Mouse (Mus musculus) midbrain, postnatal 0 days (tissue): ENCODE measurements at regions not wholly inside any gene's neighbourhood (a gene's known extent, or its start where the extent isn't known, plus 50 kb on each side); places are given as distances from the start of the nearest gene placed in this dataset.

Source experiments
- ATAC-seq: fragments of 200-750 bp; cut with Nextera tagmentation; 2 replicates; pipeline ENCODE4 v1.8.0; 2017; ENCODE audit warnings: moderate number of reproducible peaks, mild to moderate bottlenecking, moderate TSS enrichment, moderate library complexity; ENCODE audit not compliant: low FRiP score
- DNase-seq: peaks from one replicate; pipeline ENCODE4 v3.0.0-alpha.2; 2015; ENCODE audit warnings: low spot score
- H3K27ac ChIP-seq: fragments of 300-500 bp; sonication (generic); 2 replicates; pipeline ENCODE4 v1.5.1; 2014; ENCODE audit warnings: low read depth, mild to moderate bottlenecking, low read length, mixed read lengths
- H3K27me3 ChIP-seq: fragments of 300-500 bp; sonication (generic); 2 replicates; pipeline ENCODE4 v1.6.1; 2014; ENCODE audit warnings: low read length, control low read depth, mixed read lengths; ENCODE audit not compliant: insufficient read depth
- H3K36me3 ChIP-seq: fragments of 300-500 bp; sonication (generic); 2 replicates; pipeline ENCODE4 v1.6.1; 2014; ENCODE audit warnings: low read length, control low read depth, mixed read lengths; ENCODE audit not compliant: insufficient read depth
- H3K4me1 ChIP-seq: fragments of 300-500 bp; sonication (generic); 2 replicates; pipeline ENCODE4 v1.6.1; 2014; ENCODE audit warnings: mild to moderate bottlenecking, control low read depth, antibody characterized with exemption, low read length, mixed read lengths; ENCODE audit not compliant: insufficient read depth
- H3K4me2 ChIP-seq: fragments of 300-500 bp; sonication (generic); 2 replicates; pipeline ENCODE4 v1.6.1; 2014; ENCODE audit warnings: low read depth, mild to moderate bottlenecking, low read length, mixed read lengths; ENCODE audit not compliant: poor library complexity, severe bottlenecking
- H3K4me3 ChIP-seq: fragments of 300-500 bp; sonication (generic); 2 replicates; pipeline ENCODE4 v1.5.1; 2014; ENCODE audit warnings: low read depth, mild to moderate bottlenecking, low read length, moderate library complexity
- H3K9ac ChIP-seq: fragments of 300-500 bp; sonication (generic); replicated peaks from 2 replicates; pipeline ENCODE4 v1.6.1; 2014; ENCODE audit warnings: mild to moderate bottlenecking, low read length, moderate library complexity, mixed read lengths; ENCODE audit not compliant: poor library complexity, severe bottlenecking
- H3K9me3 ChIP-seq: fragments of 300-500 bp; sonication (generic); 2 replicates; pipeline ENCODE4 v1.6.1; 2016; ENCODE audit warnings: low read length, control low read depth
- CTCF ChIP-seq: IDR thresholded peaks from 2 replicates; pipeline ENCODE4 v1.5.1; 2016; ENCODE audit warnings: antibody characterized with exemption, mild to moderate bottlenecking
- WGBS: fragments of 180-500 bp; shearing (Covaris S2); extraction: QIAGEN DNeasy Blood & Tissue Kit; methylation state at CpG from one replicate; pipeline ENCODE4 v1.1.7; 2014; 5-methylcytosine and 5-hydroxymethylcytosine counted together

DNA sequence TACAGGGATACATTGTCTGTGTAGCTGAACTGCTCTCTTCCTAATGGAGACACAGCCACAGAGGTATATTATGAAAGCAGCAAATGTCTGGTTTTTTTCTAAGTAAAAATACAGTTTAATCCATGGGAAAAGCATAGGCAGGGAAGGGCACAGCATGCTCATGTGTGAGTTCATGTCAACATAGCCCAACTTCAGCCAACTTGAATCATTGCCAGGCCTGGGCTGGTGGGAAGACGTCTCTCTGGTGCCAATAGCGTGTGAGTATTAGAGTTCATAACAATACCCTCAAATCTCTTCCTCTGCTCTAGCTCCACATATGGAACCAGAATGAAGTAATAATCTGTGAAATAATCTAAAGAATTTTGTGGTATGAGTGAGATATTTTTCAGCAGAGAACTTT, 257.2 kb downstream of the Cd109 start:
- WGBS = 66% methylated on average over 2 of the region's 2 CpGs
- DNase-seq (peak; percentile 49), ATAC-seq (no peak)
- no peaks in the 10 kb centered on the region for H3K4me1 ChIP-seq
- H3K27me3 ChIP-seq = no peaks in the 10 kb centered on the region
- H3K4me3 ChIP-seq = no peak overlapping the region
- no peak overlapping the region for H3K27ac ChIP-seq
- H3K36me3 ChIP-seq = no peaks in the 10 kb centered on the region
- TF ChIP-seq CTCF = no peak
- H3K9ac ChIP-seq = no peak overlapping the region
- H3K9me3 ChIP-seq = no peaks in the 10 kb centered on the region
- no peak overlapping the region for H3K4me2 ChIP-seq

- Histone ChIP-seq H3K36me3 (no peaks in the 10 kb centered on the region), H3K9ac (no peak overlapping the region), H3K4me2 (no peak overlapping the region), H3K27ac (no peak overlapping the region), H3K27me3 (no peaks in the 10 kb centered on the region), H3K4me1 (0 out of 2 replicates have a peak, but pooled peaks cover 5% of the 10 kb centered on the region), H3K4me3 (no peak overlapping the region), H3K9me3 (no peaks in the 10 kb centered on the region)
- no peak for TF ChIP-seq CTCF
- ATAC-seq = peak; percentile 83
- DNase-seq = peak; percentile 64
- 19% methylated on average over 6 of the region's 6 CpGs for WGBS
These were observed 264.8 kb downstream of the Cd109 start for GRCm38 (mm10) chr9:78879955-78880642.

DNA sequence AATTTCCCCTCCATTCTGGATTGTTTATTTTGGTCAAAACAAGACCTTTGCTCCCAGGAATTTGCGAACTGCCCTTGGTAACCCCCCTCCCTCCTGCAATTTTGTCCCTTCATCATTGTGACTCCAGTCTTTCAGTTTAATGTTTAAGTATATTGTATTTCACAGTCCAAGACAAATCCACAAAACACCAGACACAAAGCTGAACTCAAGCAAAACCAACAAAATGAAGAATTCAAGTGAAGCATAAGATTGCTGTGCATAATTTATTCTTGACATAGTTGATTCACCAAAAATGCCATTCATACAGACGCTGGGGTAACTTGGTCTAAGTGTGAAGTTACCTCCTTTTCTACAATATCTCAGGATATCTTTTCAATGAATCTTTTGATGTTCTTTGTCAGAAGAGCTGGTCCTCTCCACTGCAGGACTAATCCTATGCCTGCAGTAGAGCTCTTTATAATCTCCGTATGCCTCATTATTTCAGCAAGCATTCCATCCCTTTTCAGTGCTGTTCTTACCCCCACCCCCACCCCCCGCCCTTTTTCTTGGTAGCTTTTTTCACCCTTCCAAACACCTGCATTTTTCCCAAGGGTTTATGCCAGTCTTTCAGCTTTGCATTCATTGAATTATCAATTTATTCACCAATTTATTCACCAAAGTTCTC, 265.4 kb downstream of the Cd109 start:
- 20% methylated on average over 4 of the region's 4 CpGs for WGBS
- Histone ChIP-seq H3K27ac (no peak overlapping the region), H3K9me3 (no peaks in the 10 kb centered on the region), H3K4me1 (0 out of 2 replicates have a peak, but pooled peaks cover 5% of the 10 kb centered on the region), H3K27me3 (no peaks in the 10 kb centered on the region), H3K4me2 (no peak overlapping the region), H3K36me3 (no peaks in the 10 kb centered on the region), H3K9ac (no peak overlapping the region), H3K4me3 (no peak overlapping the region)
- DNase-seq (no peak), ATAC-seq (0 out of 2 replicates have a peak, but pooled peaks have one; percentile 32)
- no peak for TF ChIP-seq CTCF

DNA sequence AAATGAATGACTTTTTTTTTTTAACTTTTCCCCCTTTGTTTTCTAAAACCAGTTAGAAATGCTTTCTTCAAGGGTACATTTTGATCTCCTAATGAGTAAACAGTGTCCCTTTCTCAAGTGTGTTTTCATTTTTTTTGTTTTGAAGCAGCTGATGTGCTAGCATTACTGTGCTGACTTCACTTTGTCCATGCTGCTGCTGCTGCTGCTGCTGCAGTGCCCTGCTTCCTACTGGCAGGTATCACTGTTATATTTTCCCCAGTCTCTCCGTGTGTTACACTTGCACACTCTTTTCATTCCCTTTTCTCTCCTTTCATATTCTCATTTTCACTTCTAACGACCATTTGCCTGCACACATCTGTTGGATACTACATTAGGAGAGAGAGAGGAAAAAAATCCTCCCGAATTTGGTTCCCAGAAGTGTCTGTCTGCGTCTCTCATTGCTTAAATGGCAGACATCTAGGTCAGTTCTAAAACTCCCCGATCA, 266.0 kb downstream of the Cd109 start:
- H3K36me3 ChIP-seq = no peaks in the 10 kb centered on the region
- 30% methylated on average over 5 of the region's 5 CpGs for WGBS
- H3K4me2 ChIP-seq = peak overlapping the region; percentile 24; the same call in 1 of the 2 replicates
- TF ChIP-seq CTCF = no peak
- DNase-seq (peak; percentile 4), ATAC-seq (peak; percentile 62; the same call in 1 of the 2 replicates)
- H3K4me1 ChIP-seq = 0 out of 2 replicates have a peak, but pooled peaks cover 5% of the 10 kb centered on the region
- no peaks in the 10 kb centered on the region for H3K9me3 ChIP-seq
- H3K9ac ChIP-seq = 0 out of 2 replicates have a peak overlapping the region, but pooled peaks have one; percentile 4
- no peaks in the 10 kb centered on the region for H3K27me3 ChIP-seq
- no peak overlapping the region for H3K4me3 ChIP-seq
- no peak overlapping the region for H3K27ac ChIP-seq

DNA sequence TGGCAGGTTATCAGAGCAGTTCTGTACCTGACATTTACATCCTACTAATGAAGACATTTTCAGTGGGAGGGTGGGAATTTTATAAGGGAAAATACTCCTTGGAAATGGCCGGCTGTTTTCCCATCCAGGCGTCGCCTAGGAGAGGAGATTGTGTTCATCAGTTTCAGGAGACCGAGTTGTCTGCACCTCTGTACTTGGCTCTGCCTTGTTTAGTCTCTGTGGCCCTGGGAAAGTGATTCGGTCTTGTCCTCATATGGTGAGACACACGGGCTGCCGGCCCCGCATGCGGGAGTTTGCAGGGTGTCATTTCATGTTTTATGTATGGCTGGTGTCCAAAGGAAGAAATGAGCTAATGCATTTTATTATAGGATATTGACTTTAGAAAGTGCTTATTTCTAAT, 287.9 kb downstream of the Cd109 start:
- H3K27me3 ChIP-seq = no peaks in the 10 kb centered on the region
- no peaks in the 10 kb centered on the region for H3K9me3 ChIP-seq
- no peak for TF ChIP-seq CTCF
- DNase-seq (no peak), ATAC-seq (no peak)
- 76% methylated on average over 9 of the region's 9 CpGs for WGBS
- no peak overlapping the region for H3K4me3 ChIP-seq
- no peaks in the 10 kb centered on the region for H3K36me3 ChIP-seq
- no peak overlapping the region for H3K9ac ChIP-seq
- H3K27ac ChIP-seq = no peak overlapping the region
- no peak overlapping the region for H3K4me2 ChIP-seq
- no peaks in the 10 kb centered on the region for H3K4me1 ChIP-seq

DNA sequence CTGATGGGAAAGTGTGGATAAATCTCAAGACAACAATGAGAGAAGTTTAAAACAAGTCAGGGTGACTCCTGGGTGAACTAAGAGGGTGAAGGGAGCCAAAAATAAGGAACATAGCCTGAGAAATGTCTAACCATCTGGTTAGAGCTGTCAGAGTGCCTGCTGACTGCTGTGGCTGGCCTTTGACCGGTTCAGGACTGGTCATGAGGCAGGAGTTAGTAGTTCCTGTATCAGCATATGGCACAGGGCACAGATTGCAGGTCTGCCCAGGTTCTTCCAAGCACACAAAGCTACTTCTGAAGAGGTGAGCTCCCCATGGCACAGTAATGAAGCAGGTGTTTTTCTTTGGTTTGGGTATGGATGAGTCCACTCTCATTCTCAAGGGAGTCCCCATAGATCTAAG, 302.0 kb downstream of the Cd109 start:
- Histone ChIP-seq H3K4me3 (no peak overlapping the region), H3K9me3 (no peaks in the 10 kb centered on the region), H3K36me3 (no peaks in the 10 kb centered on the region), H3K27me3 (no peaks in the 10 kb centered on the region), H3K4me1 (no peaks in the 10 kb centered on the region), H3K27ac (no peak overlapping the region), H3K4me2 (no peak overlapping the region), H3K9ac (no peak overlapping the region)
- no peak for DNase-seq
- ATAC-seq = no peak
- 100% methylated on average over 1 of the region's 1 CpGs for WGBS
- TF ChIP-seq CTCF = no peak
